Mouse (Mus musculus): ENCODE data around the gene Prkcz. TPM values are rescaled to one million over a fixed set of nuclear protein-coding genes. Genes with fewer than 3 reads are reported as not detected.

Prkcz gene
- polyA plus RNA-seq, 1 experiment from 2014 or later = 17.6 TPM

DNA sequence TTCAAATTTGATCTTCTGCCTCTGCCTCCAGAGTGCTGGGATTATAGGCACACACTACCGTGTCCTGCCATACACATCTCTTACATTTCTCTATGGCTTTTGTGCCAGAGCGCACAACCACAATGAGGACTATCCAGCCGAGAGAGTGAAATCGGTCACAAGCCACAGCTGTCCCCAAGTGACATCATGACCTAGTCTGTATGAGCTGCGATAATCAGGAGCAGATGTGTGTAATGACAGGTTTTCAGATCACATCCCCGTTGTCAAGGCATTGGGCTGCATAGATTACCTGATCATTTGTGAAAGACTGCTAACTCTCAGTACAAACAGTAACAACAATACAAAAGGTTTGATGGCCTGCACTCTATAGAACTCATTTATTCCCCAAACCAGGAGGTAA is 83.2 kb downstream of the Prkcz start:
- Histone ChIP-seq H3K27me3 (ENCODE audit: control insufficient read depth, insufficient read depth, low read length) (no peaks in the 10 kb centered on the region), H3K4me3 (ENCODE audit: low read depth, low read length) (no peak overlapping the region), H3K27ac (ENCODE audit: low read depth, low read length) (no peak overlapping the region), H3K4me2 (no peak overlapping the region), H3K36me3 (ENCODE audit: control insufficient read depth, insufficient read depth, low read length) (no peaks in the 10 kb centered on the region), H3K4me1 (ENCODE audit: control insufficient read depth, insufficient read depth, low read length) (no peaks in the 10 kb centered on the region), H3K9ac (ENCODE audit: low read length) (no peak overlapping the region), H3K9me3 (ENCODE audit: control insufficient read depth, low read length) (no peaks in the 10 kb centered on the region)
- peak; percentile 71 for DNase-seq (ENCODE audit: low spot score, missing footprints)
- 65% methylated on average over 6 of the region's 6 CpGs for WGBS
- ATAC-seq (ENCODE audit: low FRiP score) = no peak

GRCm38 (mm10) chr4:155274851-155275250 is 86.3 kb downstream of the Prkcz start:
- Histone ChIP-seq H3K9ac (ENCODE audit: low read length) (no peak overlapping the region), H3K4me2 (no peak overlapping the region), H3K36me3 (ENCODE audit: control insufficient read depth, insufficient read depth, low read length) (no peaks in the 10 kb centered on the region), H3K27ac (ENCODE audit: low read depth, low read length) (no peak overlapping the region), H3K27me3 (ENCODE audit: control insufficient read depth, insufficient read depth, low read length) (no peaks in the 10 kb centered on the region), H3K9me3 (ENCODE audit: control insufficient read depth, low read length) (no peaks in the 10 kb centered on the region), H3K4me3 (ENCODE audit: low read depth, low read length) (no peak overlapping the region), H3K4me1 (ENCODE audit: control insufficient read depth, insufficient read depth, low read length) (no peaks in the 10 kb centered on the region)
- WGBS = 81% methylated on average over 3 of the region's 3 CpGs
- ATAC-seq (ENCODE audit: low FRiP score) (no peak), DNase-seq (ENCODE audit: low spot score, missing footprints) (peak; percentile 49)

- Histone ChIP-seq H3K36me3 (ENCODE audit: control insufficient read depth, insufficient read depth, low read length) (no peaks in the 10 kb centered on the region), H3K4me1 (ENCODE audit: control insufficient read depth, insufficient read depth, low read length) (no peaks in the 10 kb centered on the region)
- 58% methylated on average over 5 of the region's 5 CpGs for WGBS
Measured at GRCm38 (mm10) chr4:155274451-155274850, 86.7 kb downstream of the Prkcz start.

GRCm38 (mm10) chr4:155268382-155268781 is 92.8 kb downstream of the Prkcz start:
- Histone ChIP-seq H3K9ac (ENCODE audit: low read length) (no peak overlapping the region), H3K27me3 (ENCODE audit: control insufficient read depth, insufficient read depth, low read length) (no peaks in the 10 kb centered on the region), H3K4me3 (ENCODE audit: low read depth, low read length) (no peak overlapping the region), H3K4me1 (ENCODE audit: control insufficient read depth, insufficient read depth, low read length) (no peaks in the 10 kb centered on the region), H3K4me2 (no peak overlapping the region), H3K9me3 (ENCODE audit: control insufficient read depth, low read length) (no peaks in the 10 kb centered on the region), H3K36me3 (ENCODE audit: control insufficient read depth, insufficient read depth, low read length) (no peaks in the 10 kb centered on the region), H3K27ac (ENCODE audit: low read depth, low read length) (no peak overlapping the region)
- ATAC-seq (ENCODE audit: low FRiP score) = peak; percentile 24; the same call in 1 of the 2 replicates
- peak; percentile 91 for DNase-seq (ENCODE audit: low spot score, missing footprints)
- WGBS = 43% methylated on average over 5 of the region's 5 CpGs

More at GRCm38 (mm10) chr4:155274451-155274850, 86.7 kb downstream of the Prkcz start:
- no peaks in the 10 kb centered on the region for H3K9me3 ChIP-seq (ENCODE audit: control insufficient read depth, low read length)
- H3K27me3 ChIP-seq (ENCODE audit: control insufficient read depth, insufficient read depth, low read length) = no peaks in the 10 kb centered on the region
- ATAC-seq (ENCODE audit: low FRiP score) (no peak), DNase-seq (ENCODE audit: low spot score, missing footprints) (peak; percentile 81)
- H3K9ac ChIP-seq (ENCODE audit: low read length) = no peak overlapping the region
- H3K27ac ChIP-seq (ENCODE audit: low read depth, low read length) = no peak overlapping the region
- H3K4me2 ChIP-seq = no peak overlapping the region
- no peak overlapping the region for H3K4me3 ChIP-seq (ENCODE audit: low read depth, low read length)

DNA sequence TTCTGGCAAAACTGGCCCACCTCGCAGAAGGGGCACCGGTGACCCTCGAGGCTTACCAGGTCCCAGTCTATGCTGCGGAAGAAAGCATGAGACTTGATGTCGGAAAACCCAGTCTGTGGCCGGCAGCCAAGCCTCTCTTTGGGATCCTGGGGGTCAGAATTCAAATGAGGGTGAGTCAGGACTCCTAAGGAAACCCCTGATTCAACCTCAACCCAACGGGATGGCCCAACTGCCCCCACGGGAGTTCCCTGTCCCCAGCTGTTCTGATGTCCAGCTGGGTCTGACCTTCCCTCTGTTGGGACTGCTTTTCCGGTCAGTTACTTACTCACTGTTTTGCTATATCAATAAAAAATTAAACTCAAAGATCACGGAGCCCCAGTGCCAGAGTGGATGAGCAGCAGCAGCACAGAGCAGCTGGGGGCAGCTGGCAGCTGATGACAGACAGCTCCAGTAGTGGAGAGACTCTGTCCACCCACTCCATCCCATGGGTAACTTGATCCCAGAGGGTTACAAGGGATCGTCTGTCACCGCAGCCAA is 93.5 kb downstream of the Prkcz start:
- Histone ChIP-seq H3K9ac (ENCODE audit: low read length) (no peak overlapping the region), H3K4me1 (ENCODE audit: control insufficient read depth, insufficient read depth, low read length) (no peaks in the 10 kb centered on the region), H3K36me3 (ENCODE audit: control insufficient read depth, insufficient read depth, low read length) (no peaks in the 10 kb centered on the region), H3K4me2 (no peak overlapping the region), H3K27me3 (ENCODE audit: control insufficient read depth, insufficient read depth, low read length) (no peaks in the 10 kb centered on the region), H3K4me3 (ENCODE audit: low read depth, low read length) (no peak overlapping the region), H3K9me3 (ENCODE audit: control insufficient read depth, low read length) (no peaks in the 10 kb centered on the region), H3K27ac (ENCODE audit: low read depth, low read length) (no peak overlapping the region)
- DNase-seq (ENCODE audit: low spot score, missing footprints) = no peak
- ATAC-seq (ENCODE audit: low FRiP score) = no peak
- WGBS = 69% methylated on average over 12 of the region's 12 CpGs

DNA sequence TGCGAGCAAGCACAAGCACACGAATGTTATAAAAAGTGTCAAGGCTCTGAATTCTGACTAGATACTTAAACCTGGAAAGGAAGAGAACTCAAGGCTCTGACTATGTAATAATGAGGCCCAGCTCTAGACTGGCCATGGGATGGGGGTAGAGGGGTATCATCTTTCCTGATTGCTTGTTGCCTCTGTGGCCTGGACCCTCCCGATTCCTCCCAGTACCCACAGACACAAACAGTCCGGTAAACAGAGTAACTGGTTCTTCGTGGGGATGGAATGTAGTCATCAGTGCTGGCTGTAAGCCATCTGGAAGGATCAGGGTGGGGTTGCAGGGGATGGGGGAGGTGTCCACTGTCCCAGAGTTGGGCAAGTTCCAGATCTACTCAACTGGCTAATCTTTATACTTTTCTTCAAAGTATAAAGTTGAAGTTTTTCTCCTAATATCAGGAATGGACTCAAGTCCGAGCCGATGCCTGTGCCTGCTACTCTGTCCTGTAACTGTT is 94.1 kb downstream of the Prkcz start:
- H3K4me3 ChIP-seq (ENCODE audit: low read depth, low read length) = no peak overlapping the region
- no peaks in the 10 kb centered on the region for H3K4me1 ChIP-seq (ENCODE audit: control insufficient read depth, insufficient read depth, low read length)
- ATAC-seq (ENCODE audit: low FRiP score) (no peak), DNase-seq (ENCODE audit: low spot score, missing footprints) (no peak)
- H3K27me3 ChIP-seq (ENCODE audit: control insufficient read depth, insufficient read depth, low read length) = no peaks in the 10 kb centered on the region
- H3K9ac ChIP-seq (ENCODE audit: low read length) = no peak overlapping the region
- WGBS = 88% methylated on average over 7 of the region's 7 CpGs
- no peaks in the 10 kb centered on the region for H3K36me3 ChIP-seq (ENCODE audit: control insufficient read depth, insufficient read depth, low read length)
- no peak overlapping the region for H3K27ac ChIP-seq (ENCODE audit: low read depth, low read length)
- H3K9me3 ChIP-seq (ENCODE audit: control insufficient read depth, low read length) = no peaks in the 10 kb centered on the region
- H3K4me2 ChIP-seq = no peak overlapping the region

DNA sequence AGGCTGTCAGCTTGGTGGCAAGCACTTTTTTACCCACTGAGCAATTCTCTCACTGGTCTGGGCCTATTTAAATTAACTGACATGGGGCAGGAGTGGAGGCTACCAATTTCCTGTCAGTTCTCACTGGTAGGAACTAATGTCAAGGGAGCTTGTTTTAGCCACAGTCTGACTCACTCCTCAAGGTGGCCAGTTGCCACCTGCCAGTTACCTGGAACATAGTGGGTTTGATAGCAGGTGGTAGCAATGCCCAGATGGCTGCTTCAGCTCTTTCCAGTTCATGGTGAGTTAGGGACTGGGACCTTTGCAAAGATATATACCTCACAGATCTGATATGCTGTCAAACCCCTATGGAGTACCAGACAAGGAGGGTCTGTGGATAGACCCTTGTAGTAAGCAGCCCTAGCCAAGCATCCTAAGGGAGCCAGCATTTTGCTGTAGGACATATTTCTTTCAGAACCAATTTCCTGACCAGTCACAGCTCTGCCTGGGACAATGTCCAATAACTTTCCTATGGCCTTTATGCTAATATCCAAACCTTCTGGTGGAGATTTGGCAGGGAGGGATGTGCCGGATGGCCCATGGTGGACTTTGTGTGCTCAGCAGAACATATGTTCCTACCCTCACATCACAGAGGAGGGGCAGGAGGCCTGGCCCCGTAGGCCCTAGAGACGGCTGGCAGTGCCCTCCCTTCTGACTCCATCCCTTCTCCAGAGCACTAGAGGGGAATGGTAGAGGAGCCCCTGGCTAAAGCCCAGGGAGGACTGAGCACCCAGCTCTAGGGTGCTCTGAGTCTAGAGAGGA is 96.4 kb downstream of the Prkcz start:
- Histone ChIP-seq H3K9ac (ENCODE audit: low read length) (no peak overlapping the region), H3K36me3 (ENCODE audit: control insufficient read depth, insufficient read depth, low read length) (no peaks in the 10 kb centered on the region), H3K4me2 (no peak overlapping the region), H3K4me1 (ENCODE audit: control insufficient read depth, insufficient read depth, low read length) (no peaks in the 10 kb centered on the region), H3K27me3 (ENCODE audit: control insufficient read depth, insufficient read depth, low read length) (no peaks in the 10 kb centered on the region), H3K4me3 (ENCODE audit: low read depth, low read length) (no peak overlapping the region), H3K9me3 (ENCODE audit: control insufficient read depth, low read length) (no peaks in the 10 kb centered on the region), H3K27ac (ENCODE audit: low read depth, low read length) (no peak overlapping the region)
- 87% methylated on average over 3 of the region's 3 CpGs for WGBS
- DNase-seq (ENCODE audit: low spot score, missing footprints) (peak; percentile 53), ATAC-seq (ENCODE audit: low FRiP score) (no peak)

- DNase-seq (ENCODE audit: low spot score, missing footprints) (no peak), ATAC-seq (ENCODE audit: low FRiP score) (no peak)
- Histone ChIP-seq H3K9ac (ENCODE audit: low read length) (no peak overlapping the region), H3K36me3 (ENCODE audit: control insufficient read depth, insufficient read depth, low read length) (0 out of 2 replicates have a peak, but pooled peaks cover 5% of the 10 kb centered on the region), H3K4me3 (ENCODE audit: low read depth, low read length) (no peak overlapping the region), H3K4me2 (no peak overlapping the region), H3K27ac (ENCODE audit: low read depth, low read length) (no peak overlapping the region), H3K27me3 (ENCODE audit: control insufficient read depth, insufficient read depth, low read length) (no peaks in the 10 kb centered on the region), H3K4me1 (ENCODE audit: control insufficient read depth, insufficient read depth, low read length) (peaks cover 20% of the 10 kb centered on the region), H3K9me3 (ENCODE audit: control insufficient read depth, low read length) (no peaks in the 10 kb centered on the region; the same call in 1 of the 2 replicates)
- WGBS = 84% methylated on average over 6 of the region's 6 CpGs
Measured at GRCm38 (mm10) chr4:155252253-155252652, 108.9 kb downstream of the Prkcz start.

DNA sequence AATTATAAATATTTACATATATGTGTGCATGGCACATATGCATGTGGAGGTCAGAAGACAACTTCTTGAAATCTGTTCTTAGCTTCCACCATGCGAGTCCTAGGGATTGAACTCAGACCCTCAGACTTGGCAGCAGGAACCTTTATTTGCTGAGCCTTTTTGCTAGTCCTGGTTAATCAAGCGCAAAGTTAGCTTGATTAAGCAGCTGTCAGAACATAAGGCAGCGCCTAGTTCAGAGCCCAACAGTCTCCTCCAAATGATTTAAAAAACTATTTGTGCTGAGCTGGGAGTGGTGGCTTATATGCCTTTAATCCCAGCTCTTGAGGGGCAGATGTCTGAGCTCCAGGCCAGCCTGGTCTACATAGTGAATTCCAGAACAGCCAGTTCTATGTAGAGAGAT is 110.0 kb downstream of the Prkcz start:
- Histone ChIP-seq H3K4me2 (peak overlapping the region; percentile 96), H3K27me3 (ENCODE audit: control insufficient read depth, insufficient read depth, low read length) (no peaks in the 10 kb centered on the region), H3K4me3 (ENCODE audit: low read depth, low read length) (peak overlapping the region; percentile 67), H3K36me3 (ENCODE audit: control insufficient read depth, insufficient read depth, low read length) (0 out of 2 replicates have a peak, but pooled peaks cover 4% of the 10 kb centered on the region), H3K4me1 (ENCODE audit: control insufficient read depth, insufficient read depth, low read length) (peaks cover 20% of the 10 kb centered on the region), H3K9ac (ENCODE audit: low read length) (peak overlapping the region; percentile 88), H3K27ac (ENCODE audit: low read depth, low read length) (no peak overlapping the region), H3K9me3 (ENCODE audit: control insufficient read depth, low read length) (no peaks in the 10 kb centered on the region; the same call in 1 of the 2 replicates)
- ATAC-seq (ENCODE audit: low FRiP score) = no peak
- WGBS = 65% methylated on average over 3 of the region's 3 CpGs
- no peak for DNase-seq (ENCODE audit: low spot score, missing footprints)
